Mouse (Mus musculus): ENCODE measurements around the gene Pcnx. TPM values are rescaled to one million over a fixed set of nuclear protein-coding genes. Genes with fewer than 3 reads are reported as not detected.
A peak's percentile ranks its signal among the peaks of the same experiment; 100 is the strongest.

The Pcnx gene
- polyA plus RNA-seq, 1 experiment from 2014 or later = 9.6 TPM

DNA sequence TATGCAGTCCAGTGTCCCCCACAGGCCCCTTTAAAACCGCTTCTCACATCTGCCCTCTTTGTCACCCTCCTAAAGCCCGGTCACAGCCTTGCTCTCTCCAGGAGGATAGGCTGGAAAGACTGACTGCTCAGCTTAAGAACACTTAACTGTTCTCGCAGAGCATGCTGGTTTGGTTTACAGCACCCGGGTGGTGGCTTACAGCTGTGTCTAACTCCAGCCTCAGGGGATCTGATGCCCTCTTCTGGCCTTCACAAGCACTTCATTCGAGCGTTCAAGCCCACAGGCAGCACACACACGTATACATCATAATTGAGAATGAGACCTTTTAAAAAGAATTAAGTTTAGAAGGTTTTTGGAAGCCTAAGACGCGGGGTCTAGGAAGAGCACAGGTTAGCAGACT lies 81.4 kb downstream of the Pcnx start:
- no peak overlapping the region for H3K4me2 ChIP-seq (ENCODE audit: low read length)
- ATAC-seq (no peak), DNase-seq (ENCODE audit: low spot score) (no peak)
- H3K9me3 ChIP-seq (replicated peaks; ENCODE audit: control insufficient read depth, low read length) = no peaks in the 10 kb centered on the region
- H3K27me3 ChIP-seq (replicated peaks; ENCODE audit: control insufficient read depth, insufficient read depth, low read length) = no peaks in the 10 kb centered on the region
- no peaks in the 10 kb centered on the region for H3K36me3 ChIP-seq (ENCODE audit: control insufficient read depth, insufficient read depth, low read length)
- H3K4me1 ChIP-seq (ENCODE audit: control insufficient read depth, insufficient read depth, low read length) = no peaks in the 10 kb centered on the region
- H3K27ac ChIP-seq (ENCODE audit: low read depth, low read length) = no peak overlapping the region
- 86% methylated on average over 9 of the region's 9 CpGs for WGBS
- H3K9ac ChIP-seq (ENCODE audit: low read length) = no peak overlapping the region
- no peak overlapping the region for H3K4me3 ChIP-seq (ENCODE audit: low read depth, low read length)

DNA sequence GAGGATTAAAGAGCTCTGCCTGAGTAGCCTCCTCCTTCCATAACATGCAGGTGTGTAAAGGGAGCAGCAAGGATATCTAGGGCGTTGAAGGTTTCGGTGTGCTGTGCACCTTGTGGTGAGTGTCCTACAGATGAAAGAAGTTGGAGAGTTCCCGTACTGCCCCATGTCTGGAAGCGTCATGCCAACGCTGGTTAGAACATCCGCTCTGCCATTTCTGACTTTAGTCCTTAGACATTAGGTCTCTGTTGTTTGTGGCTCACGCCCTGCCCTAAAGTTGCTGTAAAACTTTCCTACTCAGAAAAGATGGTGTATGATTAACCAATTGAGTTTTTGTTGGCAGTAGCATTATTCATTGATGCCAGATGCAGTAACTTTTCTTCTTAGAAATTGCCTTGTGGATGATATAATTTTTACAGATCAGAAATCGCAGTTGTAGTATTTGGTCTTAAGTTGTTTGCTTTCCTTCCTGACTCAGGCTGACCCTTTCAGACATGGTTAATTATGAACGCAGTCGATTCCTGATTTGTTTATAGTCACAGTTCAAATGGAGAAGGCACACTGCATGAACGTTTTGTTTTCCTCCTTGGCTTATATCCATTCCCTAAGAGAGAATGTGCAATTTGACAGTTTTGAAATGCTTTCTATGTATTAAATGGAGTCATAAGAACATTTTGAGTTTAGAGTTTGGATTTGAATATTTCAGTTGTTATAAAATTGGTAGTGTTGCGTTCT lies 83.7 kb downstream of the Pcnx start:
- DNase-seq (ENCODE audit: low spot score) (no peak), ATAC-seq (no peak)
- Histone ChIP-seq H3K4me2 (ENCODE audit: low read length) (no peak overlapping the region), H3K9me3 (replicated peaks; ENCODE audit: control insufficient read depth, low read length) (no peaks in the 10 kb centered on the region), H3K27ac (ENCODE audit: low read depth, low read length) (no peak overlapping the region), H3K36me3 (ENCODE audit: control insufficient read depth, insufficient read depth, low read length) (no peaks in the 10 kb centered on the region), H3K9ac (ENCODE audit: low read length) (no peak overlapping the region), H3K4me3 (ENCODE audit: low read depth, low read length) (no peak overlapping the region), H3K27me3 (replicated peaks; ENCODE audit: control insufficient read depth, insufficient read depth, low read length) (no peaks in the 10 kb centered on the region), H3K4me1 (ENCODE audit: control insufficient read depth, insufficient read depth, low read length) (no peaks in the 10 kb centered on the region)
- WGBS = 87% methylated on average over 12 of the region's 12 CpGs

DNA sequence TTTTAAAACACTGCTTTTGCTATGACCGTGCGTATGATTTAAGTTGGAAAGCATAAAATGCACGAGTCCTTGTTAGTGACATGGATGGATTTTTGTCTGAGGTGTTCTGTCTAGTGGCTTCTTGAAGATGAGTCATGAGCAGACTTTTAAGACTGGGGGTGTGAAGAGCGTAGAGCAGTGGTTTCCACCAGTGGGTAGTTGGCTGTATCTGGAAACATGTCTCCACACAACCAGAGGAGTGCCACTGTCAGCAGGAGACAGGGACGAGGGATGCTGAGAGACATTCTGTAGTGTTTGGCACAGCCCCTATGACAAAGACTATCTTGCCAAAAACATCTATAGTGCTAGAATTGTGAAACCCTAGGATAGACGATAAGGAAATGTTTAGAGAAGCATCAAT lies 89.2 kb downstream of the Pcnx start:
- ATAC-seq = no peak
- DNase-seq (ENCODE audit: low spot score) = no peak
- no peaks in the 10 kb centered on the region for H3K27me3 ChIP-seq (replicated peaks; ENCODE audit: control insufficient read depth, insufficient read depth, low read length)
- no peak overlapping the region for H3K4me3 ChIP-seq (ENCODE audit: low read depth, low read length)
- no peaks in the 10 kb centered on the region for H3K9me3 ChIP-seq (replicated peaks; ENCODE audit: control insufficient read depth, low read length)
- no peaks in the 10 kb centered on the region for H3K4me1 ChIP-seq (ENCODE audit: control insufficient read depth, insufficient read depth, low read length)
- H3K4me2 ChIP-seq (ENCODE audit: low read length) = no peak overlapping the region
- H3K9ac ChIP-seq (ENCODE audit: low read length) = no peak overlapping the region
- peaks cover 33% of the 10 kb centered on the region for H3K36me3 ChIP-seq (ENCODE audit: control insufficient read depth, insufficient read depth, low read length)
- WGBS = 89% methylated on average over 6 of the region's 6 CpGs
- no peak overlapping the region for H3K27ac ChIP-seq (ENCODE audit: low read depth, low read length)

DNA sequence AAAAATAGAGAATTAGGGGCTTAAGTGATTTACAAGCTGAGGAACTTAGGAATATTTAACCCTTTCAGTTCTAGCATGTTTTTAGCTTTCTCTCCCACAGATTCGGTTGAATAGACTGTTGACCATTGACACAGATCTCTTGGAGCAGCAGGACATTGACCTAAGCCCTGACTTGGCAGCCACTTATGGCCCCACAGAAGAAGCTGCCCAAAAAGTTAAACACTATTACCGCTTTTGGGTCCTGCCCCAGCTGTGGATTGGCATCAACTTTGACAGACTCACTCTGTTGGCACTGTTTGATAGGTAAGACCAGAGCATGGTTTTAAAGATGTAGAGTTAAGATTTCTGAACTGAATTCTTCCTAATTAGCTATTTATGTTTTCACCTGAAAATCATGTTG lies 90.2 kb downstream of the Pcnx start:
- Histone ChIP-seq H3K9ac (ENCODE audit: low read length) (no peak overlapping the region), H3K9me3 (replicated peaks; ENCODE audit: control insufficient read depth, low read length) (no peaks in the 10 kb centered on the region), H3K27me3 (replicated peaks; ENCODE audit: control insufficient read depth, insufficient read depth, low read length) (no peaks in the 10 kb centered on the region), H3K4me1 (ENCODE audit: control insufficient read depth, insufficient read depth, low read length) (no peaks in the 10 kb centered on the region), H3K36me3 (ENCODE audit: control insufficient read depth, insufficient read depth, low read length) (peaks cover 38% of the 10 kb centered on the region), H3K27ac (ENCODE audit: low read depth, low read length) (no peak overlapping the region), H3K4me2 (ENCODE audit: low read length) (no peak overlapping the region), H3K4me3 (ENCODE audit: low read depth, low read length) (no peak overlapping the region)
- no peak for ATAC-seq
- DNase-seq (ENCODE audit: low spot score) = no peak
- 94% methylated on average over 2 of the region's 2 CpGs for WGBS

DNA sequence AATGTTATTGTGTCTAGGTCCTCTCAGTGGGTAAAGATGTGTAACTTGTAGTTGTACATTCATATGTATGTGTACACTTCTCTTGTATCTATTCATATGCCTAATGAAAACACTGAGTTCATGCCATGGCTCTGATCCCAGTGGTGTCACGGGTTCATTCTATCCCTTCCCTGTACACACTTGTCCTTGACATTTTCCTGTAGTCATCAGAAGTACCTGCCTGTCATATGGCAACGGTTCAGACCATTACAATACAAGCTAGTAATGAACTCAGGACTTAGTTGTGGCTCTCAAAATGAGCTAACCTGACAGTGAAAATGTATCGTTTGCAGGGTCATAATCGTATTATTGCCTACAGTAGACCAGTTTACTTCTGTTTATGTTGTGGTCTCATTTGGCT lies 98.5 kb downstream of the Pcnx start:
- Histone ChIP-seq H3K9me3 (replicated peaks; ENCODE audit: control insufficient read depth, low read length) (no peaks in the 10 kb centered on the region), H3K4me1 (ENCODE audit: control insufficient read depth, insufficient read depth, low read length) (no peaks in the 10 kb centered on the region)
- no peak for ATAC-seq

GRCm38 (mm10) chr12:81965416-81965815 lies 105.6 kb downstream of the Pcnx start:
- Histone ChIP-seq H3K4me3 (ENCODE audit: low read depth, low read length) (no peak overlapping the region), H3K36me3 (ENCODE audit: control insufficient read depth, insufficient read depth, low read length) (peaks cover 65% of the 10 kb centered on the region), H3K27me3 (replicated peaks; ENCODE audit: control insufficient read depth, insufficient read depth, low read length) (no peaks in the 10 kb centered on the region), H3K27ac (ENCODE audit: low read depth, low read length) (no peak overlapping the region), H3K4me2 (ENCODE audit: low read length) (no peak overlapping the region), H3K9ac (ENCODE audit: low read length) (no peak overlapping the region), H3K9me3 (replicated peaks; ENCODE audit: control insufficient read depth, low read length) (no peaks in the 10 kb centered on the region), H3K4me1 (ENCODE audit: control insufficient read depth, insufficient read depth, low read length) (no peaks in the 10 kb centered on the region)
- no peak for DNase-seq (ENCODE audit: low spot score)
- no peak for ATAC-seq
- WGBS = 88% methylated on average over 2 of the region's 2 CpGs

More for the DNA sequence above, 98.5 kb downstream of the Pcnx start:
- no peak overlapping the region for H3K4me2 ChIP-seq (ENCODE audit: low read length)
- no peak overlapping the region for H3K27ac ChIP-seq (ENCODE audit: low read depth, low read length)
- WGBS = 84% methylated on average over 4 of the region's 4 CpGs
- H3K27me3 ChIP-seq (replicated peaks; ENCODE audit: control insufficient read depth, insufficient read depth, low read length) = no peaks in the 10 kb centered on the region
- no peak overlapping the region for H3K4me3 ChIP-seq (ENCODE audit: low read depth, low read length)
- no peak for DNase-seq (ENCODE audit: low spot score)
- no peak overlapping the region for H3K9ac ChIP-seq (ENCODE audit: low read length)
- peaks cover 29% of the 10 kb centered on the region for H3K36me3 ChIP-seq (ENCODE audit: control insufficient read depth, insufficient read depth, low read length)

DNA sequence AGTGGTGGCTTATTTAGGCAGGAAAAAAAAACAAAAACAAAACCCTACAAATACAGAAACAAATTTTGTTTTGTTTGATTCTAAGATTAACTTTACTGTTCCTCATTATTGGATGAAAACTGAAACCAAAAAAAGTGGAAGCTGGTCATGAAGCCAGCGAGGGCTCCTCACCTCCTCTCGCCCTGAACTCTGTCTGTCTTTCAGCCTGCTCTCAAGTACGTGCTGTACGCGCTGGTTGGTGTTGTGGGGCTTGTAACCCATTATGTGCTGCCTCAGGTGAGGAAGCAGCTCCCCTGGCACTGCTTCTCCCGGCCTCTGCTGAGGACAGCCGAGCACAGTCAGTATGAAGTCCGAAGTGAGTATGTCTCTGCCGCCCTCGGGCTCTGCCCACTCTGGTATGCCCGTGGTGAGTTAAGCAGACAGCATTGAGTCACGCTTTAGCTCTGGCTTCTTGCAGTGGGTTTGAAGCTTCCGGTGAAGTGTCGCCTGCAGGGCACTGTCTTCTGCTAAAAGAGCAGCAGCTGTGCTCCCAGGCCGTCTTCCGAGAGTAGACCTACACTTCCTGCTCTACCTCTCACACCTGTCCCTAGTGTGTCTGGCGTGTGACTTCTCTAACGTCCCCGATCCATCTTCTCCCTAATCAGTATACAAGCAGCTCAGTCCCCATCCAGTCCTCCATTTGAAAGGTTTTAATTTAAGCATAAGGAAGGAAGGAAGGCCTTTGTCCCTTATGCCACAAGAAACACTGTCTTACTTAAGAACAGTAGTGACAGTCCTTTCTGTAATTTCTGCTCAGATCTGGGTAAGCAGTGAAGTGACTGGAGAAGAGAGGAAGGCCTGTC lies 111.4 kb downstream of the Pcnx start:
- H3K4me2 ChIP-seq (ENCODE audit: low read length) = no peak overlapping the region
- no peak for ATAC-seq
- H3K4me1 ChIP-seq (ENCODE audit: control insufficient read depth, insufficient read depth, low read length) = no peaks in the 10 kb centered on the region
- H3K9me3 ChIP-seq (replicated peaks; ENCODE audit: control insufficient read depth, low read length) = no peaks in the 10 kb centered on the region
- whole genome bisulfite sequencing = 91% methylated on average over 19 of the region's 19 CpGs
- no peak for DNase-seq (ENCODE audit: low spot score)
- H3K4me3 ChIP-seq (ENCODE audit: low read depth, low read length) = no peak overlapping the region
- no peak overlapping the region for H3K27ac ChIP-seq (ENCODE audit: low read depth, low read length)
- no peaks in the 10 kb centered on the region for H3K27me3 ChIP-seq (replicated peaks; ENCODE audit: control insufficient read depth, insufficient read depth, low read length)
- H3K9ac ChIP-seq (ENCODE audit: low read length) = no peak overlapping the region
- peaks cover 80% of the 10 kb centered on the region for H3K36me3 ChIP-seq (ENCODE audit: control insufficient read depth, insufficient read depth, low read length)

DNA sequence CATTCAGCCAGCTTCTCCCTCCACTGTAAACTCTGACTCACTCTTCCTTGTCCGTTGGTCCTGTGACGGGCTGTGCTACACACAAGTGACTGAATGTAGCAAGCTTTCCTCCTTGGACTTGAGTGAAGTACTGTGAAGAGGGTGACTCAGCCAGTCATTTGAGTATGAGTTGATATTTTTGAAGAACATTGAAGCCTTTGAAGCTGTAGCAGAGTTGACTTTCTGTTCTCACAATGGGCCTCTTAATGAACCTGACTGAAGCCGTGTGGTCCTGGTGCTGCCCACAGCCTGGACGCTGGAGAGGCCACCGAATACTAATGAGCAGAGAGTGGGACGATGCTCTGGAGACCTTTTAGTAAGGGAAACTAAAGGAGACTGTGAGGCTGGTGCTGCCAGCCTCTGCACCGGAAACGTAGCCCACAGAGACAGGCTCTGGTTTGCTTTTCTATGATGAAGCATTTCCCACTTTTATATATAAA lies 112.1 kb downstream of the Pcnx start:
- Histone ChIP-seq H3K9me3 (replicated peaks; ENCODE audit: control insufficient read depth, low read length) (no peaks in the 10 kb centered on the region), H3K9ac (ENCODE audit: low read length) (no peak overlapping the region), H3K27me3 (replicated peaks; ENCODE audit: control insufficient read depth, insufficient read depth, low read length) (no peaks in the 10 kb centered on the region), H3K4me1 (ENCODE audit: control insufficient read depth, insufficient read depth, low read length) (no peaks in the 10 kb centered on the region), H3K36me3 (ENCODE audit: control insufficient read depth, insufficient read depth, low read length) (peaks cover 76% of the 10 kb centered on the region), H3K4me2 (ENCODE audit: low read length) (no peak overlapping the region), H3K27ac (ENCODE audit: low read depth, low read length) (no peak overlapping the region), H3K4me3 (ENCODE audit: low read depth, low read length) (no peak overlapping the region)
- no peak for ATAC-seq
- 59% methylated on average over 8 of the region's 8 CpGs for WGBS
- DNase-seq (ENCODE audit: low spot score) = no peak

DNA sequence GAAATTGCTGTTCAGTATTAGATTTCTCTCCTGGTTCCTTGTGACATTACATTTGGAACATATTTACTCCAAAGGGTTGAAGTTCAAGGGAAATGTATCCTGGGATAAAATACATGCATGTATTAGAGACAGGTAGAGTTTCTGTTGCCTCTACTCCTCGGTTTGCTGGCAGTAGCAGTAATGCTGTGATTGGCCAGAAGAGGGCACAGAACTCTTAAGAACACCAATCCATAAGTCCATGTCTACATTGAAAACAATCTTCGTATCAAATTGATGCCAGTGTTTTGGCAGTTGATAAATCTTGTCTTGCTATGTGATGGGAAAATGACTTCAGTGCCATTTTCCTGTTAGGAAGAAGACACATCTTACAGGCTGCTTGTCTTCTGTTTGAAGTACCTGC lies 115.0 kb downstream of the Pcnx start:
- Histone ChIP-seq H3K9ac (ENCODE audit: low read length) (no peak overlapping the region), H3K27me3 (replicated peaks; ENCODE audit: control insufficient read depth, insufficient read depth, low read length) (no peaks in the 10 kb centered on the region), H3K36me3 (ENCODE audit: control insufficient read depth, insufficient read depth, low read length) (peaks cover 74% of the 10 kb centered on the region), H3K9me3 (replicated peaks; ENCODE audit: control insufficient read depth, low read length) (no peaks in the 10 kb centered on the region), H3K4me2 (ENCODE audit: low read length) (no peak overlapping the region), H3K4me1 (ENCODE audit: control insufficient read depth, insufficient read depth, low read length) (no peaks in the 10 kb centered on the region), H3K4me3 (ENCODE audit: low read depth, low read length) (no peak overlapping the region), H3K27ac (ENCODE audit: low read depth, low read length) (no peak overlapping the region)
- WGBS = 55% methylated on average over 2 of the region's 2 CpGs
- ATAC-seq (no peak), DNase-seq (ENCODE audit: low spot score) (peak; percentile 56)
